Mouse (Mus musculus): ENCODE measurements around the gene Exosc1.

GRCm38 (mm10) chr19:41919471-41919870, 13.8 kb downstream of the Exosc1 start:
- no peak for TF ChIP-seq CTCF (IDR thresholded peaks at IDR 0.05; ENCODE audit: low read depth)
- TF ChIP-seq EP300 (IDR thresholded peaks at IDR 0.05; ENCODE audit: low read depth), result no peak

All from heart, postnatal 0 days (tissue).